Mouse (Mus musculus): ENCODE measurements around the gene 4930562C15Rik. TPM values are rescaled to one million over a fixed set of nuclear protein-coding genes. Genes with fewer than 3 reads are reported as not detected.

Gene 4930562C15Rik
- polyA plus RNA-seq, 1 experiment from 2014 or later = 0.13 TPM

GRCm38 (mm10) chr16:4916608-4917007, 81.4 kb downstream of the 4930562C15Rik start:
- H3K4me1 ChIP-seq (ENCODE audit: control insufficient read depth, insufficient read depth, low read depth, low read length) = no peaks in the 10 kb centered on the region
- H3K36me3 ChIP-seq (ENCODE audit: control insufficient read depth, insufficient read depth, low read length) = peaks cover 29% of the 10 kb centered on the region
- no peaks in the 10 kb centered on the region for H3K9me3 ChIP-seq (ENCODE audit: control insufficient read depth, low read length)
- H3K4me3 ChIP-seq (ENCODE audit: low read length) = no peak overlapping the region
- H3K9ac ChIP-seq (ENCODE audit: low read depth, low read length) = no peak overlapping the region
- ATAC-seq = no peak
- no peak overlapping the region for H3K4me2 ChIP-seq (ENCODE audit: low read length)
- H3K27ac ChIP-seq (ENCODE audit: low read depth, low read length) = no peak overlapping the region
- WGBS = 93% methylated on average over 2 of the region's 2 CpGs
- no peaks in the 10 kb centered on the region for H3K27me3 ChIP-seq (replicated peaks; ENCODE audit: control insufficient read depth, insufficient read depth, low read length)

Other genes with a start within 250 kb of the 4930562C15Rik start
- gene Glis2, start 240.7 kb upstream of the 4930562C15Rik start, polyA plus RNA-seq (2015; fragmentation: Nextera tagmentation; extraction: Ambion mirVana) = 13.0 and 14.2 TPM in 2 replicates
- gene Pam16, start 210.4 kb upstream of the 4930562C15Rik start, polyA plus RNA-seq (2015; fragmentation: Nextera tagmentation; extraction: Ambion mirVana) = 139 and 150 TPM in 2 replicates
- 6.0 and 7.0 TPM in 2 replicates for gene Vasn, start 195.5 kb upstream of the 4930562C15Rik start, polyA plus RNA-seq (2015; fragmentation: Nextera tagmentation; extraction: Ambion mirVana)
- 70.6 and 71.9 TPM in 2 replicates for gene Dnaja3, start 195.4 kb upstream of the 4930562C15Rik start, polyA plus RNA-seq (2015; fragmentation: Nextera tagmentation; extraction: Ambion mirVana)
- 32.1 and 36.6 TPM in 2 replicates for gene Coro7, start 155.6 kb upstream of the 4930562C15Rik start, polyA plus RNA-seq (2015; fragmentation: Nextera tagmentation; extraction: Ambion mirVana)
- gene Nmral1, start 116.1 kb upstream of the 4930562C15Rik start, polyA plus RNA-seq (2015; fragmentation: Nextera tagmentation; extraction: Ambion mirVana) = 53.7 and 58.2 TPM in 2 replicates
- gene Hmox2, start 109.1 kb upstream of the 4930562C15Rik start, polyA plus RNA-seq (2015; fragmentation: Nextera tagmentation; extraction: Ambion mirVana) = 107 and 121 TPM in 2 replicates
- 137 and 143 TPM in 2 replicates for gene Cdip1, start 45.1 kb upstream of the 4930562C15Rik start, polyA plus RNA-seq (2015; fragmentation: Nextera tagmentation; extraction: Ambion mirVana)
- gene Ubald1, start 44.9 kb downstream of the 4930562C15Rik start, polyA plus RNA-seq (2015; fragmentation: Nextera tagmentation; extraction: Ambion mirVana) = 55.2 and 73.2 TPM in 2 replicates
- 133 and 140 TPM in 2 replicates for gene Mgrn1, start 50.8 kb downstream of the 4930562C15Rik start, polyA plus RNA-seq (2015; fragmentation: Nextera tagmentation; extraction: Ambion mirVana)
- gene Nudt16l1, start 103.3 kb downstream of the 4930562C15Rik start, polyA plus RNA-seq (2015; fragmentation: Nextera tagmentation; extraction: Ambion mirVana) = 132 and 137 TPM in 2 replicates
- 68.6 and 71.5 TPM in 2 replicates for gene Anks3, start 128.8 kb downstream of the 4930562C15Rik start, polyA plus RNA-seq (2015; fragmentation: Nextera tagmentation; extraction: Ambion mirVana)
- not detected in 2 replicates for gene Sept12, start 162.4 kb downstream of the 4930562C15Rik start, polyA plus RNA-seq (2015; fragmentation: Nextera tagmentation; extraction: Ambion mirVana)
- 4.0 and 4.2 TPM in 2 replicates for gene Smim22, start 171.9 kb downstream of the 4930562C15Rik start, polyA plus RNA-seq (2015; fragmentation: Nextera tagmentation; extraction: Ambion mirVana)
- 152 and 171 TPM in 2 replicates for gene Rogdi, start 178.1 kb downstream of the 4930562C15Rik start, polyA plus RNA-seq (2015; fragmentation: Nextera tagmentation; extraction: Ambion mirVana)
- gene Glyr1, start 214.4 kb downstream of the 4930562C15Rik start, polyA plus RNA-seq (2015; fragmentation: Nextera tagmentation; extraction: Ambion mirVana) = 171 and 192 TPM in 2 replicates
- gene Ubn1, start 214.6 kb downstream of the 4930562C15Rik start, polyA plus RNA-seq (2015; fragmentation: Nextera tagmentation; extraction: Ambion mirVana) = 9.0 and 10.4 TPM in 2 replicates